Mouse (Mus musculus) ES-Bruce4 (cell line): ENCODE measurements around the gene Rps6kb2. TPM values are rescaled to one million over a fixed set of nuclear protein-coding genes. Genes with fewer than 3 reads are reported as not detected.

Experiments used
- H3K27ac ChIP-seq: 2 replicates; pipeline ENCODE4 v1.5.1; 2012; ENCODE audit warnings: low read length, inconsistent platforms; ENCODE audit not compliant: insufficient read depth
- H3K27me3 ChIP-seq: 2 replicates; pipeline ENCODE4 v1.6.1; 2012; ENCODE audit warnings: mild to moderate bottlenecking, low read length, inconsistent platforms; ENCODE audit not compliant: control insufficient read depth, poor library complexity, insufficient read depth, severe bottlenecking
- H3K36me3 ChIP-seq: 2 replicates; pipeline ENCODE4 v1.6.1; 2012; ENCODE audit warnings: inconsistent platforms, mild to moderate bottlenecking, low read length, moderate library complexity; ENCODE audit not compliant: control insufficient read depth, poor library complexity, insufficient read depth, severe bottlenecking
- H3K4me1 ChIP-seq: one replicate; pipeline ENCODE4 v1.8.1; 2011; ENCODE audit warnings: low read length; ENCODE audit not compliant: control insufficient read depth, insufficient read depth
- H3K4me3 ChIP-seq: 2 replicates; pipeline ENCODE4 v1.5.1; 2011; ENCODE audit warnings: low read depth, mild to moderate bottlenecking, low read length
- H3K9ac ChIP-seq: 2 replicates; pipeline ENCODE4 v1.6.1; 2012; ENCODE audit warnings: low read depth, mild to moderate bottlenecking, inconsistent platforms; ENCODE audit not compliant: poor library complexity, severe bottlenecking
- H3K9me3 ChIP-seq: replicated peaks from 2 replicates; pipeline ENCODE4 v1.6.1; 2012; ENCODE audit warnings: mild to moderate bottlenecking, low read length, inconsistent platforms; ENCODE audit not compliant: control insufficient read depth, poor library complexity, insufficient read depth, severe bottlenecking
- CTCF ChIP-seq: IDR thresholded peaks from one replicate; pipeline ENCODE4 v1.8.1; 2011; ENCODE audit warnings: low read depth, low read length
- EP300 ChIP-seq: IDR thresholded peaks from 2 replicates; pipeline ENCODE4 v1.6.1; 2011; ENCODE audit warnings: low read depth, low read length; ENCODE audit not compliant: insufficient read depth
- POLR2A ChIP-seq: IDR thresholded peaks from one replicate; pipeline ENCODE4 v1.8.1; 2011; ENCODE audit warnings: low read length; ENCODE audit not compliant: insufficient read depth
- polyA plus RNA-seq: library from polyadenylated mRNA; stranded (reverse); fragments of >200 nt; gene quantifications from 2 replicates; pipeline ENCODE4 v1.2.4, GENCODE M21; 2011; ENCODE audit warnings: low read depth; ENCODE audit not compliant: missing spikeins, insufficient read depth, insufficient read length

The Rps6kb2 gene
- polyA plus RNA-seq, 1 experiment = 27.3 TPM

DNA sequence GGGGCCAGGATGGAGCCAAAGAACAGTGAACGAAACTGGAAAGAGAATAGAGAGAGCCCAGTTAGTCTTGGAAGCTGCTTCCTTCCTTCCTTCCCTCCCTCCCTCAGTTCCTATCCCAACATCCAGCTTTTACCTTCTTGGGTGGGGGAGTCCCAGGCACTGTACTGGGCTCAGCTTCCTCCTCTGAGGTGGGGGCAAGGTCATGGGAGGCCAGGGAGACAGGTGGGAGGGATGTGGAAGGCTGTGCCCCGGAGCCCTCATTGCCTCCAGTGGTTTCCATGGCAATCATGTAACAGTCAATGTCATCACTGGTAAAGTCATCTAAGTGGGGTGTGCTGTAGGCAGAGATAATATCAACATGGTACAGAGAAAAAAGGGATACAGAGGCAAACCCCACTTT is 32.9 kb upstream of the Rps6kb2 start:
- Histone ChIP-seq H3K9me3 (no peaks in the 10 kb centered on the region), H3K4me3 (no peak overlapping the region), H3K9ac (no peak overlapping the region), H3K27me3 (no peaks in the 10 kb centered on the region), H3K27ac (no peak overlapping the region), H3K36me3 (peaks cover 58% of the 10 kb centered on the region), H3K4me1 (no peaks in the 10 kb centered on the region)
- no peak for TF ChIP-seq POLR2A
- no peak for TF ChIP-seq CTCF
- no peak for TF ChIP-seq EP300

DNA sequence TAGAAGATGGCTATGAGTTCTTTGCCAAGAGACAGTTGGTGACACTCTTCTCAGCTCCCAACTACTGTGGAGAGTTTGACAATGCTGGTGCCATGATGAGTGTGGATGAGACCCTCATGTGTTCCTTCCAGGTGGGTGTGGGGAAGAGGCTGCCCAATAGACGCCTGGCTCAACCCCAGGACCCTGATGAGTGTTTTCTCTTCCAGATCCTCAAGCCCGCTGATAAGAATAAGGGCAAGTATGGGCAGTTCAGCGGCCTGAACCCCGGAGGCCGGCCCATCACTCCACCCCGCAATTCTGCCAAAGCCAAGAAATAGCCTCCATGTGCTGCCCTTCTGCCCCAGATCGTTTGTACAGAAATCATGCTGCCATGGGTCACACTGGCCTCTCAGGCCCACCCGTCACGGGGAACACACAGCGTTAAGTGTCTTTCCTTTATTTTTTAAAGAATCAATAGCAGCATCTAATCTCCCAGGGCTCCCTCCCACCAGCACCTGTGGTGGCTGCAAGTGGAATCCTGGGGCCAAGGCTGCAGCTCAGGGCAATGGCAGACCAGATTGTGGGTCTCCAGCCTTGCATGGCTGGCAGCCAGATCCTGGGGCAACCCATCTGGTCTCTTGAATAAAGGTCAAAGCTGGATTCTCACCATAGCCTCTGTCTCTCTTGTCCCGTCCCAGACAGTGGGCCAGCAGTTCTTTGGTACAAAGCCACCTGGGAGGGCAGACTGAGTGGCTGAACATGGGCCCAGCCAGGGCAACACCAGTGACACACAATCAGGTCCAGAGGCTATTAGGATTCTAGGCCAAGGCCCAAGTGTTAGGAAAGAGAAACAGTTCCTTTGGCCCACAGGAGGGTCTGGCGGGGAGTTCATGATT is 31.9 kb upstream of the Rps6kb2 start:
- Histone ChIP-seq H3K4me1 (no peaks in the 10 kb centered on the region), H3K9ac (no peak overlapping the region), H3K27me3 (no peaks in the 10 kb centered on the region)

DNA sequence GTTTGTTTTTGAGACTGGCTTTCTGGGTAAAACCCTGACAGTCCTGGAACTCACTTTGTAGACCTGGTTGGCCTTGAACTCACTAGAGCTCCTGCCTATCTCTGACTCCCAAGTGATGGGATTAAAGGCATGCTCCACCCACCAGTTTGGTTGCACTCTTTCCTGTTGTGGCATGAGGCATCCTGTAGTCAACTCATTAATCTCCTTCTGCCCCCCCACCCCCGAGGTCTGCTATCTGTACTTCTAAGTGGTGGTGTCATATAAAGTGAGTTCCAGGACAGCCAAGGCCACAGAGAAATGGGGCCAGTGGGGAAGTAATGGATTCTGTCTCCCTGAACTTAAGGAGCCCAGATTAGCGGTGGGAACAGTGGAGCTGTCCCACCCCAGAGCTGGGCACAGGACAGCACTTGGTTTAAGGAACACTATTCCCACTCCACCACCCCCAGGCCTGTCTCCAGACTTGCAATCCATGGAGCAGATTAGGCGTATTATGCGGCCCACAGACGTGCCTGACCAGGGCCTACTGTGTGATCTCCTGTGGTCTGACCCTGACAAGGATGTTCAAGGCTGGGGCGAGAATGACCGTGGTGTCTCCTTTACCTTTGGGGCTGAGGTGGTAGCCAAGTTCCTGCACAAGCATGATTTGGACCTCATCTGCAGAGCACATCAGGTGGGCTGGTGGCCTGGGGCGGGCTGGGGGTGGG is 31.0 kb upstream of the Rps6kb2 start:
- Histone ChIP-seq H3K27me3 (no peaks in the 10 kb centered on the region), H3K9ac (no peak overlapping the region), H3K4me3 (no peak overlapping the region), H3K36me3 (peaks cover 53% of the 10 kb centered on the region), H3K4me1 (no peaks in the 10 kb centered on the region), H3K27ac (no peak overlapping the region), H3K9me3 (no peaks in the 10 kb centered on the region)
- no peak for TF ChIP-seq POLR2A
- no peak for TF ChIP-seq CTCF
- TF ChIP-seq EP300 = no peak

More for the DNA sequence above, 31.9 kb upstream of the Rps6kb2 start:
- Histone ChIP-seq H3K27ac (no peak overlapping the region), H3K4me3 (no peak overlapping the region), H3K36me3 (peaks cover 58% of the 10 kb centered on the region), H3K9me3 (no peaks in the 10 kb centered on the region)
- TF ChIP-seq POLR2A (no peak), EP300 (no peak), CTCF (no peak)

DNA sequence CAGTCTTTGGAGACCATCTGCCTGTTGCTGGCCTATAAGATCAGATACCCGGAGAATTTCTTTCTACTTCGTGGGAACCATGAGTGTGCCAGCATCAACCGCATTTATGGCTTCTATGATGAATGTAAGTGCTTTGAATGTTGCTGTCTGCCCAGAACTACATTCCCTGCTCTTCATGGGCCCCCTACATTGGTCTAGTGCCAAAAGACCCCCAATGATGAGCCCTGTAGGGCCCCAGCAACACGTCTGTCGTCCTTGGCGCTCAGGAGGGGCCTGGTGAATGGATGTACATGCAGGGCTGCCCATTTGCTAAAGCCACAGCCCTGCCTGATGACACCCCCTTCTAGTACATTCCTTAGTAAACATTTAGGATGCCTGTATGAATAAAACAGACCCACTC is 30.0 kb upstream of the Rps6kb2 start:
- Histone ChIP-seq H3K4me1 (no peaks in the 10 kb centered on the region), H3K27me3 (no peaks in the 10 kb centered on the region)

DNA sequence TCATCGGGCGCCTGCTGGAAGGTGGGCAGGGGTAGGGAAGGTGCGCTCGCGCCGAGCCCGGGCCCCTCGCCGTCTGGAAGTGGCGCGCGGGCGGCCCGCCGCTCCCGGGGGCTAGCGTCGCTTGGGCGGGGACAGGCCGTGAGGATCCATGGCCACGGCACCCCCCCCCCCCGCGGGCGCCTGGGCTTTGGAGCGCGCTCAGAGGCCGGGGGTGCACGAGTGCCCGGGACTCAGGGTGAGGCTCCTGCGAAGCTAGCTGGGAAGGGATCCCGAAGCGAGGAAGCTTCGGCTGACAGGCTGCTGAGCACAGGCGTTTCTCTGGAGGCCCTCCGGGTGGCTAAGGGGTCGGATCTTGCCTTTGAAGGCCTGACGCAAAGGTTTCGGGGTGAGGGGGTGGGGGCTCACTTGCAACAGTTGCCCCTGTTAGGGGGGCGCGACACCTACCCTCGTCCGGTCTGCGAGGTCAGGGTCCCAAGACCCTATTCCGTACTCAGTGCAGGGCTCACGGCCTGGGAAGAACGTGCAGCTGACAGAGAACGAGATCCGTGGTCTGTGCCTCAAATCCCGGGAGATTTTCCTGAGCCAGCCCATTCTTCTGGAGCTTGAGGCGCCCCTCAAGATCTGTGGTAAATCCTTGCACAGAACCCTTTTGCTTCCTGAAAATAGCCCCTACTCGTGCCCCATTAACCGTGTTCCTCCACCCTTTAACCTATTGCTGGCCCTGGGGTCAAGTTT is 29.3 kb upstream of the Rps6kb2 start:
- Histone ChIP-seq H3K9ac (peak overlapping the region; percentile 97), H3K36me3 (peaks cover 41% of the 10 kb centered on the region)

More for the DNA sequence above, 30.0 kb upstream of the Rps6kb2 start:
- Histone ChIP-seq H3K4me3 (peak overlapping the region; percentile 90), H3K9me3 (no peaks in the 10 kb centered on the region), H3K27ac (no peak overlapping the region), H3K9ac (peak overlapping the region; percentile 97), H3K36me3 (peaks cover 43% of the 10 kb centered on the region)
- TF ChIP-seq EP300 (no peak), POLR2A (no peak), CTCF (no peak)

More for the DNA sequence above, 29.3 kb upstream of the Rps6kb2 start:
- no peaks in the 10 kb centered on the region for H3K27me3 ChIP-seq
- H3K4me3 ChIP-seq = peak overlapping the region; percentile 90
- H3K9me3 ChIP-seq = no peaks in the 10 kb centered on the region
- no peak overlapping the region for H3K27ac ChIP-seq
- no peaks in the 10 kb centered on the region for H3K4me1 ChIP-seq
- TF ChIP-seq CTCF (no peak), POLR2A (no peak), EP300 (no peak)
